Mouse (Mus musculus) hindbrain, embryonic 15.5 days (tissue): ENCODE results near the gene Naip1. TPM values are rescaled to one million over a fixed set of nuclear protein-coding genes. Genes with fewer than 3 reads are reported as not detected.
"Not testable (repeated sequence)": the region's sequence is repeated elsewhere in the genome, so short reads cannot be mapped to it uniquely, and the experiment has no call there.

ENCODE experiments used
- ATAC-seq: fragments of 200-750 bp; cut with Nextera tagmentation; 2 replicates; pipeline ENCODE4 v1.8.0; 2017; ENCODE audit warnings: low read depth, moderate number of reproducible peaks, moderate TSS enrichment; ENCODE audit not compliant: low FRiP score
- H3K27ac ChIP-seq: fragments of 300-500 bp; sonication (generic); replicated peaks from 2 replicates; pipeline ENCODE4 v1.5.1; 2015; ENCODE audit warnings: mild to moderate bottlenecking, inconsistent platforms
- H3K27me3 ChIP-seq: fragments of 300-500 bp; sonication (generic); 2 replicates; pipeline ENCODE4 v1.6.1; 2015; ENCODE audit warnings: control low read depth, inconsistent platforms
- H3K36me3 ChIP-seq: fragments of 300-500 bp; sonication (generic); 2 replicates; pipeline ENCODE4 v1.6.1; 2015; ENCODE audit warnings: control low read depth, inconsistent platforms
- H3K4me1 ChIP-seq: fragments of 300-500 bp; sonication (generic); replicated peaks from 2 replicates; pipeline ENCODE4 v1.6.1; 2015; ENCODE audit warnings: control low read depth, inconsistent platforms
- H3K4me2 ChIP-seq: fragments of 300-500 bp; sonication (generic); 2 replicates; pipeline ENCODE4 v1.6.1; 2015; ENCODE audit warnings: moderate library complexity, mild to moderate bottlenecking, inconsistent platforms
- H3K4me3 ChIP-seq: fragments of 300-500 bp; sonication (generic); 2 replicates; pipeline ENCODE4 v1.5.1; 2015; ENCODE audit warnings: mild to moderate bottlenecking, inconsistent platforms
- H3K9ac ChIP-seq: fragments of 300-500 bp; sonication (generic); 2 replicates; pipeline ENCODE4 v1.6.1; 2015; ENCODE audit warnings: inconsistent platforms
- H3K9me3 ChIP-seq: fragments of 300-500 bp; sonication (generic); 2 replicates; pipeline ENCODE4 v1.6.1; 2016; ENCODE audit warnings: control low read depth, inconsistent platforms
- WGBS: fragments of 180-500 bp; shearing (Covaris S2); methylation state at CpG from one replicate; pipeline ENCODE4 v1.1.7; 2015; 5-methylcytosine and 5-hydroxymethylcytosine counted together
- polyA plus RNA-seq: library from polyadenylated mRNA; unstranded; fragments of >200 nt; fragmentation: Nextera tagmentation; extraction: Ambion mirVana; gene quantifications from 2 replicates; pipeline ENCODE4 v1.2.1, GENCODE M21; 2015

Gene Naip1
- polyA plus RNA-seq, result 0.08 TPM in 1 of 2 replicates, not detected in the other

DNA sequence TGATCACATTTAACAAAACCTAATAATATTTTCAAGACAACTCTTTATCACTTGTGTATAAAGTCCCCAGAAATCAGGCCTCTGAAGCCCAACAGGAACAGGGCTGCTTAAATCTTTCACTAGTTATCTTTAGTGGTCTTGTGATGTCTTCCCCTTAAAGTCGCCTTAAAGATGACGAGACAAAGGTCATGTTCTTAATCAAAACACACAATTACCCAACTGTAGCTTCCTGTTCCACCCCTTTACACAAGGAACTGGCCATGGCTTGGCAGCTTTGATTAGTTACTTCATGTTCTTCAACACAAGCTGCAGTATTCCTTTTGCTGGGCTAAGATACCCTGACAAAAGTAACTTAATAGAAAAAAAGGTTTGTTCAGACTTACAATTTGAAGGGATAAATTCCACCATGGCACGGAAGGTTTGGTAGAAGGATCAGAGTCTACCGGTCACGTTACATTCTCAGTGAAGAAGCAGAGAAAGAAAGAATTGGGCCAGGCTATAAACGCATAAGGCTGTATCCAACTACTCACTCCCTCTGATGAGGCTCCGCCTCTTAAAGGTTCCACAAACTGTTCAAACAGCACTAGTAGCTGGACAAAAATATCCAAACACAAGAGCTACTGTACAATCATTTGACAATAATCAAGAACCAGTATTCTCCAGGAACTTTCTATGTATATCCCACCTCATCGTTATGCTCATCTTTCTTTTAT is at the start of gene Naip1:
Gene Naip1, minus strand, starts transcription at position 455 of the 713 bp plus-strand sequence.
- H3K36me3 ChIP-seq, H3K9ac ChIP-seq, H3K4me3 ChIP-seq, H3K27ac ChIP-seq, H3K4me2 ChIP-seq, ATAC-seq, H3K27me3 ChIP-seq, H3K9me3 ChIP-seq, H3K4me1 ChIP-seq: not testable (repeated sequence)
- 89% methylated on average over 8 of the region's 8 CpGs for WGBS

DNA sequence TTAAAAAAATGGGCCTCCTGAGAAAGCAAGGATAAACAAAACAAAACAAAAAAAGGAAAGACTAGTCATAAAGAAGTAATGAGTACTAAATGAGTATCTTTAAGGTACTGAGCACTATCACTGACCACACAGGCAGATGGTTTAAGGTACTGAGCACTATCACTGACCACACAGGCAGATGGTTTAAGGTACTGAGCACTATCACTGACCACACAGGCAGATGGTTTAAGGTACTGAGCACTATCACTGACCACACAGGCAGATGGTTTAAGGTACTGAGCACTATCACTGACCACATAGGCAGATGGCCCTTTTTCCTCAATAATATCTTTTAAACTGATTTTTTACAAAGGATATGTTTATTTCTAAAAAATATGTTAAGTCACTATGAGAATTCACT is 47.0 kb upstream of the Naip1 start:
- H3K27me3 ChIP-seq, H3K4me3 ChIP-seq, H3K4me2 ChIP-seq, ATAC-seq, H3K36me3 ChIP-seq, H3K27ac ChIP-seq, H3K9ac ChIP-seq, H3K9me3 ChIP-seq, H3K4me1 ChIP-seq: not testable (repeated sequence)

DNA sequence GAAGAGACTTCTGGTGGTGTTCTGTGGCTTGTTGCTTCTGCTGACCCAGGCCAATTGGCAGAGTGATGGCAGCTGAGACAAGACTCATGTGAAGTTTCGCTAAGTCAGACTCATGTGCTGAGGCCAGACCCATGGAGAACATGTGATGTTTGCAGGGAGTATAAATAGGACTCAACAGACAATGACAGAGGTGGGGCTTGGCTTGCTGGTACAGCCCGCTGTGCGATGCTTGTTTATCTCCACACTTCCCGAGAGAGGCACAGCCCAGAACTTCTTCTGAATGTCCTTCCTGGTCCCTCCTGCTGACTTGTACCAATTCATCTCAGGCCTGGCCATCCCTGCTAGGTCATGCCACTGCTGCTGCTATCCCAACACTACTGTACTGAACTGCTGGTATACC is 42.7 kb upstream of the Naip1 start:
- ATAC-seq, result no peak
- Histone ChIP-seq H3K36me3 (no peaks in the 10 kb centered on the region), H3K4me1 (peaks cover 15% of the 10 kb centered on the region), H3K4me2 (no peak overlapping the region), H3K27ac (no peak overlapping the region), H3K27me3 (no peaks in the 10 kb centered on the region), H3K9me3 (no peaks in the 10 kb centered on the region), H3K9ac (no peak overlapping the region), H3K4me3 (no peak overlapping the region)
- WGBS, result 95% methylated on average over 4 of the region's 4 CpGs

DNA sequence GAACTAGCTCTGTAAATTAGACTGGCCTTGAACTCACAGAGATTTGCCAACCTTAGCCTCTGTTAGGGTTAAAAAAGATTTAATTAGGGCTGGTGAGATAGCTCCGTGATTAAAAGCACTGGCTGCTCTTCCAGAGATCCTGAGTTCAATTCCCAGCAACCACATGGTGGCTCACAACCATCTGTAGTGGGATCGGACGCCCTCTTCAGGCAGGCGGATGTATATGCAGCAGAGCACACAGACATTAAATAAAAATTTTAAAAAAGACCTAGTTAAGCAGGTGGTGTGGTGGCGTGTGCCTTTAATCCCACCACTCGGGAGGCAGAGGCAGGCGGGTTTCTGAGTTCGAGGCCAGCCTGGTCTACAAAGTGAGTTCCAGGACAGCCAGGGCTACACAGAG is 41.7 kb upstream of the Naip1 start:
- H3K4me2 ChIP-seq, H3K9ac ChIP-seq, H3K4me3 ChIP-seq, H3K9me3 ChIP-seq, H3K36me3 ChIP-seq, H3K27ac ChIP-seq, H3K27me3 ChIP-seq, ATAC-seq: not testable (repeated sequence)
- peaks cover 15% of the 10 kb centered on the region for H3K4me1 ChIP-seq
- WGBS, result 61% methylated on average over 8 of the region's 8 CpGs

DNA sequence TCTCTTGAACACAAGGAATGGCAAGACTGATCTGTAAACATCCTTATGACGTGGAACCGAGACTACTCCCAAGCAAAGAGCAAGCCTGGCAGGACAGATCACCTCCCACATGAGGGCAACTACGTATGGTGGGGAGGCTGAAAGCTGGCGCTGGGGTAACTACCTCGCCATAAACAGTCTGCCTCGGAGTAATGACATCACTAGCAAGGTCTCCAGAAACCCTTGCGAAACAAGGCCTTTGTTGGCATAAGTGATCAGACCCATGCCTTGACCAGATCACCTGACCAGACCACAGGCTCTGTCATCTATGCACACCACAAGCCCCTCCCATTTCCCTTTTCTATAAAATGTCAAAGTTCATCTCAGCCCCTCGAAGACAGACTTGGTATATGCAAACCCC is 40.6 kb upstream of the Naip1 start:
- Histone ChIP-seq H3K9me3 (no peaks in the 10 kb centered on the region), H3K4me1 (peaks cover 15% of the 10 kb centered on the region), H3K27me3 (no peaks in the 10 kb centered on the region), H3K4me3 (no peak overlapping the region), H3K4me2 (no peak overlapping the region), H3K9ac (no peak overlapping the region), H3K36me3 (peaks cover 9% of the 10 kb centered on the region), H3K27ac (no peak overlapping the region)
- 88% methylated on average over 8 of the region's 8 CpGs for WGBS
- ATAC-seq, result no peak

DNA sequence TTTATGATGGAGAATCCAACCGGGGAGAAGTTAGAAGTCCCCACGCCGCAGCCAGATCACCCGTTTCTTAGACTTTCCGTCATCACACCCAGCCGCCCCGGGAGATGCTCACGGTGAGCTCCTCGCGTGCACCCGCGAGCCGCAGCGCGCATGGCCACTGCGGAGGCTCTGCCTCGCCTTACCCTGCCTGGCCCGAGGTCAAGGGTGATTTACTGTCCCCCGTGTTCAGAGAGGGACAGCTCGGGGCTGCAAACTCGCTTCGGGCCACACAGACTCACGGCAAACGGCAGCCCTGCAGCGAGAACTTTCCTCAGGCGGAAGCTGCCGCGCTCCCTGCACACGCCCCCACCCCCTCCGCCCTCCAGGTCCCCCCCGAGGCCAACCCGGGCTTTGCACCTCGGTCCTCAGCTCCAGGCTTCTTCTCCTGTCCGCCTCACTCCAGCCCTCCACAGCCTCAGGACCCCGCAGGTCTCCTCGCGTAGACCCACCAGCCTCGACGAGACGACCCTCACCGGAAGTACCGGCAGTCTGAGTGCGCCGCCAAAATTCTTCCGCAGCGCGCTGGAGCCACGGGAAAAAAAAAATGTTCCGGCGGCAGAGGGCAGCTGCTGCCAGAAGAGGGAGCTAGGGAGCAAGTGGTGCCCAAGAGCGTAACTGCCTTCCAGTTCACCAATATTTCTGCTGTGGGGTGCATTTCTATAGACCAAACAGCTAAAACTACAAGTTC is 39.6 kb upstream of the Naip1 start, which contains the start of gene Gtf2h2:
Gene Gtf2h2, minus strand, starts transcription at position 519 of the 727 bp plus-strand sequence.
- Histone ChIP-seq H3K9me3 (no peaks in the 10 kb centered on the region), H3K4me2 (peak within 1 kb of the TSS; percentile 79), H3K36me3 (peaks cover 20% of the 10 kb centered on the region), H3K27ac (peak within 1 kb of the TSS; percentile 88), H3K9ac (peak within 1 kb of the TSS; percentile 81), H3K4me3 (peak within 1 kb of the TSS; percentile 96), H3K27me3 (no peaks in the 10 kb centered on the region), H3K4me1 (peaks cover 15% of the 10 kb centered on the region)
- ATAC-seq, result peak; percentile 93
- under 1% methylated on average over 51 of the region's 51 CpGs for WGBS

DNA sequence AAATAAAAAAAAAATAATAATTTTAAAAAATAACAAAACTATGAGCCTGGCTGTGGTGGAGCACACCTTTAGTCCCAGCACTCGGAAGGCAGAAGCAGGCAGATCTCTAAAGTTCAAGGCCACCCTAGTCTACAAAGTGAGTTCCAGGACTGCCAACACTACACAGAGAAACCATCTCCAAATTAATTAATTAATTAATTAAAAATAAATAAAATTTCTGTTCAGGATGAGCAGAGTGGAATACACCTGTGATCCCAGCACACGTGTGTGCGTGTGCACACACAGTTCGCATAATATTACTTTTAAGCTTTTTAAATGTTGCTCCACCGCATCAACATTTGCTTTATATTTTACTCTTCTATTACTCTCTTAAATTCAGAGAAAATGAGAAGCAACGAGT is 39.0 kb upstream of the Naip1 start:
- H3K9me3 ChIP-seq, result no peaks in the 10 kb centered on the region
- WGBS, result 17% methylated on average over 6 of the region's 6 CpGs
- H3K27me3 ChIP-seq, result no peaks in the 10 kb centered on the region
- H3K4me3 ChIP-seq, result peak overlapping the region; percentile 96
- peaks cover 15% of the 10 kb centered on the region for H3K4me1 ChIP-seq
- 0 out of 2 replicates have a peak overlapping the region, but pooled peaks have one; percentile 88 for H3K27ac ChIP-seq
- ATAC-seq, result no peak
- H3K4me2 ChIP-seq, result peak overlapping the region; percentile 79
- H3K9ac ChIP-seq, result peak overlapping the region; percentile 81
- H3K36me3 ChIP-seq, result peaks cover 26% of the 10 kb centered on the region

DNA sequence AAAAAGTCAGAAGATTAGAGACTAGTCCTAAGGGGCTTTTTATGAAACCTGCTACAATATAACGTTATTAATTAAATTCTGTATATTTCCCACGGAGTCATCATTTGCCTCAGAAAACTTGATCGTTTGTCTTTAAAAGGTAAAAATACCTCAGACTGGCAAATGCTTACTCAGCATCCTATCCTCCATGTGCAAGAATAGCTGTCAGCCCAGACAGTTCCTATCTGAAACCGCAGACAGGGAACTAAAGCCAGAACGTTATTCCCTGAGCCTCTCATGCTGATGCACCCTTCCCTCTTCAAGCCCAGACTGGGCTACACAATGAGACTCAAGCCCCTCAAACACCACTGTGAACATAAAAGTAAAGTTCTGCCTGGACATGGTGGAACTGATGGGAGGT is 37.8 kb upstream of the Naip1 start:
- H3K36me3 ChIP-seq, result peaks cover 31% of the 10 kb centered on the region
- H3K9me3 ChIP-seq, result no peaks in the 10 kb centered on the region
- H3K4me1 ChIP-seq, result peaks cover 15% of the 10 kb centered on the region
- no peaks in the 10 kb centered on the region for H3K27me3 ChIP-seq
- ATAC-seq, result no peak
- no peak overlapping the region for H3K9ac ChIP-seq
- no peak overlapping the region for H3K4me2 ChIP-seq
- H3K27ac ChIP-seq, result no peak overlapping the region
- WGBS, result 90% methylated on average over 5 of the region's 5 CpGs
- H3K4me3 ChIP-seq, result no peak overlapping the region

DNA sequence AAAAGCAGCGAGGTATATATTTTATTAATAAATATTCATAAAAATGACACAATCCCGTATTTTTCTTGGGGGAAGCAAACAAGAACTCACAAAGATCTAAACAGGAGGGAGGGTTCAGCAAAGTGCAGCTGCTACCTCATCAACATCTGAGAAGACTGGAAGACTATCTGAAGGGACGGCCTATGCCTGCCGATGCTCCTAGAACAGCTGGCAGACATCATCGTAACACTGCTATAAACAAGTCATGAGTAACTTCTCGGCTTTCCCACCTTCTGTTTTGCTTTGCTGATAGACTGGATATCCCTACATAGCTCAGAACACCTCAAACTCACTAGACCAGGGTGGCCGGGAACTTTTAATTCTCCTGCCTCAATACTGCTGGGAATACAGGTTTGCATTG is 30.9 kb upstream of the Naip1 start:
- WGBS, result 95% methylated on average over 7 of the region's 7 CpGs
- Histone ChIP-seq H3K4me1 (no peaks in the 10 kb centered on the region), H3K27ac (no peak overlapping the region), H3K27me3 (no peaks in the 10 kb centered on the region), H3K4me3 (no peak overlapping the region), H3K4me2 (no peak overlapping the region), H3K9ac (no peak overlapping the region), H3K9me3 (no peaks in the 10 kb centered on the region), H3K36me3 (peaks cover 61% of the 10 kb centered on the region)
- no peak for ATAC-seq

DNA sequence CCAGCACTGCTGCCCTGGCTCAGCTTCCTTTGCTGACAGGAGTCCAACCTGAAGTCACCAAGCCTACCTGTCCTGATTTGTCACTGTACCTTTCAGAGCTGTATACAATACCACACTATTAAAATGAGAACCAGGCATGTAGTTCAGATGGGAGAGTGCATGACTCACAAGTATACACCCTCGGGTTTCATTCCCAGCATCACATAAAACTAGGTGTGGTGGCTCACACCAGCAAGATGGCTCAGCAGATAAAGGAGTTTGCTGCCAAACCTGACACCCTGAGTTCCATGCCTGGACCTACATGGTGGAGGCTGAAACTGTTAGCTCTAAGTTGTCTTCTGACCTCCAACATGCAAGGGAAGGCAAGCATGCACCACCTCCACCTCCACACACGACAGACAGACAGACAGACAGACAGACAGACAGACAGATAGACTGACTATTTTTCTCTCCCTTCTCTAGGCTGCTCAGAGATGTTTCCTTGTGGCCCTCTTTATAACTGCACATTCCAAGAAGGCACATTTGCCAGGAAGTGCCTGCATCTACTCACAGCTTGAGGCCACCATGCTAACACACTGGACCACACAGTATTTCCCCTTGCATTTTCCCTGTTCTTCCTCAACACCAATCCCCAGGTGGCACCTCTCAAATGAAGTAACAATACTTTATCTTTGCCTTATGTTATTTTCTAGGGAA is 11.0 kb upstream of the Naip1 start:
- no peak for ATAC-seq
- H3K9me3 ChIP-seq, result no peaks in the 10 kb centered on the region
- 95% methylated on average over 2 of the region's 2 CpGs for WGBS
- no peak overlapping the region for H3K4me2 ChIP-seq
- no peak overlapping the region for H3K9ac ChIP-seq
- H3K27ac ChIP-seq, result no peak overlapping the region
- no peaks in the 10 kb centered on the region for H3K4me1 ChIP-seq
- H3K4me3 ChIP-seq, result no peak overlapping the region
- H3K36me3 ChIP-seq, result peaks cover 61% of the 10 kb centered on the region
- no peaks in the 10 kb centered on the region for H3K27me3 ChIP-seq

DNA sequence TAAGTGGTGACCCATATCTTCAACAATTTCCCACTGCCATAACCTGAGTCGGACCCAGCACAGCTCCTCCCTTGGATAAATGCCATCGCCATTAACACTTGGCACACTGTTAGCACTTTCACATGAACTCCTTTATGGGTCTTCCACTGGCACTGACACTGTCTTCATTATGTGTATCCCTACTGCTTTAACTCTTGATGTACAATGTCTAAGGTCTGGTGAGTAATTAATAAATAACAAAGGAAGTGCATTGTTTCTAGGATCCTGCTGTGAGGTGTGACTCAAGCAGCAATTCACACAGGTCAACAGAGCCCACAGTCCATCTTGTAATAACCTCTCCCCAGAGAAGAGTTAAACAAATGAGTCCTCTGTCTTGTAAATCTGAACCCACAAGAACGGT is 8.7 kb upstream of the Naip1 start:
- H3K27ac ChIP-seq, result no peak overlapping the region
- no peak overlapping the region for H3K4me2 ChIP-seq
- WGBS, result 70% methylated on average over 3 of the region's 3 CpGs
- H3K9ac ChIP-seq, result no peak overlapping the region
- peaks cover 40% of the 10 kb centered on the region for H3K36me3 ChIP-seq
- no peaks in the 10 kb centered on the region for H3K4me1 ChIP-seq
- no peaks in the 10 kb centered on the region for H3K9me3 ChIP-seq
- H3K4me3 ChIP-seq, result no peak overlapping the region
- no peaks in the 10 kb centered on the region for H3K27me3 ChIP-seq
- no peak for ATAC-seq

DNA sequence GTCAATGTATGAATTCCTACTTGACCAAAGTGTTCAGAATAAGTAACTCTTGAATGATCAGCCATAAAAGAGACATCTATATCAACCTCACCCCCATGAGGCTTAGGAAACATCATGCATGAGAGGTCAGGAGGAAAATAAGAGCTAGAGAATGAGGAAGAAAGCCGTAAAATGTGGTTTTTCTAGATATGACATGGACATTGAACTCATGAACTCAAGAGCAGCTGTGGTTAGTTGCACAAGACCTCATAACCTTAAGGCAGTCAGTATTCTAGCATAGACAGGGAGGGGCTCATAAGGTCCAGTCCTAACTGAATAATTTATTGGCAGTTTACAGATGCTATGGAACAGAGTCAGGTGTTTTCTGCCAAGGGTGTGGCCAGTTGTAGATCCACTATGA is 3.2 kb downstream of the Naip1 start:
- Histone ChIP-seq H3K27ac (no peak overlapping the region), H3K9me3 (no peaks in the 10 kb centered on the region), H3K4me1 (no peaks in the 10 kb centered on the region), H3K9ac (no peak overlapping the region), H3K36me3 (no peaks in the 10 kb centered on the region), H3K4me3 (no peak overlapping the region), H3K27me3 (no peaks in the 10 kb centered on the region), H3K4me2 (no peak overlapping the region)
- no peak for ATAC-seq
- WGBS, result 85% methylated on average over 1 of the region's 1 CpGs
